Comparison of ENCODE assay signal across 8 mouse cellular contexts in genomic region chr11:74770037-74770436, GRCm38 (mm10). TPM values are rescaled to one million over a fixed set of nuclear protein-coding genes. Genes with fewer than 3 reads are reported as not detected.
DNase-seq lines count a peak whose midpoint lies in the region; ATAC-seq and TF ChIP-seq lines count a peak whose summit lies in the region.

No protein-coding gene starts in this region.

- no peak for ATAC-seq in limb, embryonic 15.5 days (ENCODE audit: insufficient number of reproducible peaks, low FRiP score, low TSS enrichment, low read depth)

- H3K27me3 ChIP-seq in limb, embryonic 15.5 days, result no peaks in the 10 kb centered on the region
- H3K27me3 ChIP-seq in thymus, adult 2 months (ENCODE audit: control insufficient read depth, insufficient read depth, low read length), result no peaks in the 10 kb centered on the region

- H3K4me3 ChIP-seq in limb, embryonic 15.5 days, result peak overlapping the region; percentile 86
- H3K4me3 ChIP-seq in thymus, adult 2 months (ENCODE audit: control insufficient read depth, insufficient read depth, low read length), result no peak overlapping the region

- TF ChIP-seq POLR2A in thymus, adult 2 months (IDR thresholded peaks at IDR 0.05; ENCODE audit: control insufficient read depth, extremely low read depth, insufficient read depth, low read length, poor library complexity), result no peak

- peak; percentile 17 for DNase-seq in embryo, embryonic 10.5 days (ENCODE audit: low spot score)
- no peak for DNase-seq in embryo, embryonic 9.5 days (ENCODE audit: extremely low spot score)
- DNase-seq in thymus, postnatal 14 days, result peak; percentile 7
- DNase-seq in thymus, postnatal 0 days (ENCODE audit: low spot score), result no peak
- no peak for DNase-seq in urinary bladder, postnatal 36 days (ENCODE audit: low spot score in 2 of 2)
- DNase-seq in right cerebral cortex, postnatal 14 days, result no peak
- DNase-seq in thymus, adult 2 months, result no peak

- peak overlapping the region; percentile 95; the same call in 1 of the 2 replicates for H3K27ac ChIP-seq in limb, embryonic 15.5 days
- no peak overlapping the region for H3K27ac ChIP-seq in thymus, adult 2 months (ENCODE audit: control insufficient read depth, insufficient read depth, low read length)

- WGBS in limb, embryonic 15.5 days, result 82% methylated on average over 9 of the region's 9 CpGs
- WGBS in thymus, adult 2 months, result 90% methylated on average over 9 of the region's 9 CpGs

- TF ChIP-seq CTCF in thymus, adult 2 months (IDR thresholded peaks at IDR 0.05; ENCODE audit: borderline replicate concordance, control insufficient read depth, extremely low read depth, insufficient read depth, low read length, poor library complexity), result no peak

- H3K9me3 ChIP-seq in limb, embryonic 15.5 days, result no peaks in the 10 kb centered on the region

- H3K9ac ChIP-seq in limb, embryonic 15.5 days, result peak overlapping the region; percentile 34; the same call in 1 of the 2 replicates

- peaks cover 18% of the 10 kb centered on the region for H3K36me3 ChIP-seq in limb, embryonic 15.5 days
- no peaks in the 10 kb centered on the region; the same call in none of the 2 replicates for H3K36me3 ChIP-seq in thymus, adult 2 months (ENCODE audit: control insufficient read depth, insufficient read depth, low read length)

- H3K4me1 ChIP-seq in limb, embryonic 15.5 days, result peaks cover 15% of the 10 kb centered on the region
- peaks cover 10% of the 10 kb centered on the region for H3K4me1 ChIP-seq in thymus, adult 2 months (replicated peaks; ENCODE audit: control insufficient read depth, insufficient read depth, low read length)

- H3K4me2 ChIP-seq in limb, embryonic 15.5 days, result peak overlapping the region; percentile 53

RNA-seq across cellular contexts. Expression of gene Mettl16, which starts 0.6 kb away (rescaled TPM):
- polyA plus RNA-seq in thymus, postnatal 0 days (2015; fragmentation: Nextera tagmentation; extraction: Ambion mirVana), result 30.3 and 34.3 TPM in 2 replicates
- polyA plus RNA-seq in limb, embryonic 15.5 days (2015; fragmentation: Nextera tagmentation; extraction: Ambion mirVana), result 47.3 and 49.0 TPM in 2 replicates
- polyA plus RNA-seq in thymus, adult 2 months (2012; rRNA removed), result 3.2 and 5.3 TPM in 2 replicates

RNA-seq across cellular contexts. Expression of gene Pafah1b1, which starts 45.6 kb away (rescaled TPM):
- polyA plus RNA-seq in thymus, postnatal 0 days (2015; fragmentation: Nextera tagmentation; extraction: Ambion mirVana), result 91.7 and 110 TPM in 2 replicates
- 44.7 and 46.2 TPM in 2 replicates for polyA plus RNA-seq in limb, embryonic 15.5 days (2015; fragmentation: Nextera tagmentation; extraction: Ambion mirVana)
- polyA plus RNA-seq in thymus, adult 2 months (2012; rRNA removed), result 24.4 and 27.2 TPM in 2 replicates

Comparison
In these comparisons a context has a peak if more than half of its experiments do, and no peak if none do; other contexts are left out.
1. DNase-seq: peak in embryo, embryonic 10.5 days (single experiment) and thymus, postnatal 14 days (single experiment); none in embryo, embryonic 9.5 days (single experiment), thymus, postnatal 0 days (single experiment), urinary bladder, postnatal 36 days (0 of 2), right cerebral cortex, postnatal 14 days (single experiment) and thymus, adult 2 months (single experiment).